Mouse (Mus musculus) liver, embryonic 16.5 days (tissue): ENCODE data around the gene Bcam. TPM values are rescaled to one million over a fixed set of nuclear protein-coding genes. Genes with fewer than 3 reads are reported as not detected.

ENCODE experiments used
- ATAC-seq: fragments of 200-750 bp; cut with Nextera tagmentation; 2 replicates; pipeline ENCODE4 v1.8.0; 2017; ENCODE audit warnings: low read depth, mild to moderate bottlenecking, moderate number of reproducible peaks, moderate library complexity
- H3K27ac ChIP-seq: fragments of 300-500 bp; sonication (generic); 2 replicates; pipeline ENCODE4 v1.5.1; 2014; ENCODE audit warnings: mild to moderate bottlenecking, low read length
- H3K27me3 ChIP-seq: fragments of 300-500 bp; sonication (generic); 2 replicates; pipeline ENCODE4 v1.6.1; 2014; ENCODE audit warnings: low read depth, low read length, mixed read lengths; ENCODE audit not compliant: control insufficient read depth, insufficient read depth
- H3K36me3 ChIP-seq: fragments of 300-500 bp; sonication (generic); 2 replicates; pipeline ENCODE4 v1.6.1; 2014; ENCODE audit warnings: mild to moderate bottlenecking; ENCODE audit not compliant: control insufficient read depth, insufficient read depth
- H3K4me1 ChIP-seq: fragments of 300-500 bp; sonication (generic); 2 replicates; pipeline ENCODE4 v1.6.1; 2014; ENCODE audit warnings: low read depth, low read length, mixed read lengths; ENCODE audit not compliant: control insufficient read depth
- H3K4me2 ChIP-seq: fragments of 300-500 bp; sonication (generic); 2 replicates; pipeline ENCODE4 v1.6.1; 2014; ENCODE audit warnings: low read depth, low read length, mixed read lengths
- H3K4me3 ChIP-seq: fragments of 300-500 bp; sonication (generic); 2 replicates; pipeline ENCODE4 v1.5.1; 2014; ENCODE audit warnings: low read depth, mild to moderate bottlenecking, low read length
- H3K9ac ChIP-seq: fragments of 300-500 bp; sonication (generic); 2 replicates; pipeline ENCODE4 v1.6.1; 2014; ENCODE audit warnings: low read depth, low read length
- H3K9me3 ChIP-seq: fragments of 300-500 bp; sonication (generic); replicated peaks from 2 replicates; pipeline ENCODE4 v1.6.1; 2016; ENCODE audit warnings: low read length; ENCODE audit not compliant: control insufficient read depth
- WGBS: fragments of 180-500 bp; shearing (Covaris S2); extraction: QIAGEN DNeasy Blood & Tissue Kit; methylation state at CpG from one replicate; pipeline ENCODE4 v1.1.7; 2014; ENCODE audit not compliant: insufficient replicate concordance; 5-methylcytosine and 5-hydroxymethylcytosine counted together
- polyA plus RNA-seq: library from polyadenylated mRNA; unstranded; fragments of >200 nt; fragmentation: Nextera tagmentation; extraction: Ambion mirVana; gene quantifications from 2 replicates; pipeline ENCODE4 v1.2.1, GENCODE M21; 2015

The Bcam gene
- polyA plus RNA-seq, 1 experiment from 2014 or later, result 9.7 TPM

DNA sequence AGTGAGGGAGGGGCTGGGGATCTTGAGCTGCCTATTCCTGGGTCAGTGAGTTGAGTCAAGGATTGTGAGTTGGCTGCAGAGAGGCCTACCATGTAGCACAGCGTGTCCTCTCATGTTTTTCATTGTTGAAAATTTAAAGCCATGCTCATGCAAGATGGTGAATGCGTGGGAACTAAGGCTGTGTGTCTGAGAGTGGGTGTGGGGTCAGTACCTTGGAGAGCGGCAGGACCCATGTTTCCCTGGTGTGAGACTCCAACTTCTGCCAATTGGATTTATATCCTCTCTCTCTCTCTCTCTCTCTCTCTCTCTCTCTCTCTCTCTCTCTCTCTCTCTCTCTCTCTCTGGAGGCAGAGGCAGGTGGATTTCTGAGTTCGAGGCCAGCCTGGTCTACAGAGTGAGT lies 44.3 kb downstream of the Bcam start:
- H3K9me3 ChIP-seq, result no peaks in the 10 kb centered on the region
- no peak overlapping the region for H3K4me3 ChIP-seq
- no peaks in the 10 kb centered on the region for H3K27me3 ChIP-seq
- no peak for ATAC-seq
- no peak overlapping the region for H3K27ac ChIP-seq
- no peaks in the 10 kb centered on the region for H3K36me3 ChIP-seq
- no peak overlapping the region for H3K9ac ChIP-seq
- 73% methylated on average over 4 of the region's 4 CpGs for WGBS
- peaks cover 7% of the 10 kb centered on the region for H3K4me1 ChIP-seq
- H3K4me2 ChIP-seq, result no peak overlapping the region

DNA sequence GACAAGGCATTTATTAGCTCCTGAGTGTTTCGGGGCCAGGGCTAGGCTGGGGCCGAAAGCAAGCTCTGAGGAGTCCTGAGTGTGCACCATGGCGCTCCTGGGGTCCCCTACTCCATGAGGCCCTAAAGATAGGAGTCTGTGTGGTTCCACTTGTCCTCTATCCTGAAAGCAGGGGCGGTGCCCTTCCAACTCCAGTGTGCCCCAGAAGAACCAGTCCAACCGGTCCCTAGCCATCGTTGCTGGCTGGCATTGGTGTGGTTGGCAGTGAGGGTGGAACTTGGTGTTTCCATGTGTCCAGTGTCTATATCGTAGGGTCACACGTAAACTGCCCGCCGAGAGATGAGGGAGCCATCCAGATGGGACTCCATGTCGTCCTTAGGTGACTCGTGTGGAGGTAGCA lies 46.6 kb downstream of the Bcam start:
- WGBS, result 76% methylated on average over 12 of the region's 12 CpGs
- ATAC-seq, result no peak

DNA sequence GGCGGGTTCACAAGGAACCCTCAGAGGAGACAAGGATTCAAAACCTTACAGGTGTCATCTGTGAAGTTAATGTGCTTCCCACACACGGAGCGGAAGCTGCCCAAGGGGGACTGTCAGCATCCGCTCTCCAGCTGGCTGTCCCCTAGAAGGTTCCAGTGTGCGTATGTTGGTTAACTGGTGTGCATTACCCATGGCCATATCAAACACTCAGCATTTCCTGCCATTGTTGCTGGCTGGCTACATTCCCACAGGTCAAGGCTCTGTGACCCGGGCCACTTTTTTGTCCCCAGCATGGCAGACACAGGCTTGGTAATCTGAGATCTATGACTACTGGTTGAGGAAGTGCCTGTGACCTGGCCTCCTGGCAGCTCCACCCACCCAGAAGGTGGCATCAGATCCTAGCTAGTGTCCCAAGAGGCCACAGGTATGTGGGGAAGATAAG lies 48.0 kb downstream of the Bcam start:
- H3K36me3 ChIP-seq, result no peaks in the 10 kb centered on the region
- H3K4me1 ChIP-seq, result peaks cover 7% of the 10 kb centered on the region
- no peak overlapping the region for H3K4me2 ChIP-seq
- peak; percentile 55 for ATAC-seq
- no peak overlapping the region for H3K4me3 ChIP-seq
- WGBS, result 42% methylated on average over 6 of the region's 6 CpGs
- no peak overlapping the region for H3K9ac ChIP-seq
- H3K27me3 ChIP-seq, result no peaks in the 10 kb centered on the region
- H3K27ac ChIP-seq, result no peak overlapping the region
- no peaks in the 10 kb centered on the region for H3K9me3 ChIP-seq

More for the DNA sequence above, 46.6 kb downstream of the Bcam start:
- Histone ChIP-seq H3K9ac (no peak overlapping the region), H3K4me1 (peaks cover 7% of the 10 kb centered on the region), H3K27ac (no peak overlapping the region), H3K36me3 (no peaks in the 10 kb centered on the region), H3K9me3 (no peaks in the 10 kb centered on the region), H3K4me2 (no peak overlapping the region), H3K4me3 (no peak overlapping the region), H3K27me3 (no peaks in the 10 kb centered on the region)

DNA sequence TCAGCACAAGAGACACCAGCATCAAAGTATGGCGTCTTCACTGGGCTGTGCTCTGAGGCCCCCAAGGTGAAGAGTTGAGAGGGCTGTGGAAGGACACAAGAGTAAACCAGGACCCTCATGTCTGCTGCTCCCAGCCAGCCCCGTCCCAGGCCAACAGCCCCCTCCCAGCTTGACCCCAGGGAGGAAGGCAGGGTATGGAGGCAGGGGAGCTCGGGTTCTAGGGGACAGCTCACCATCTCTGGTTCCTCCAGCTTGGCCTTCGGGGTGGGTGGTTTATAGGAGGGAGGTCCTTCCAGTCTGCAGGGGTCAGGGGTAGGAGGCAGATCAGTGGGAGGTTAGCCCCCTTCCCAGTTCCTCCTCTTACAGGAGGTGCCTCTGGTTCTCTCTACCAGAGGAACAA lies 51.6 kb downstream of the Bcam start:
- Histone ChIP-seq H3K9me3 (no peaks in the 10 kb centered on the region), H3K27me3 (no peaks in the 10 kb centered on the region), H3K27ac (no peak overlapping the region), H3K4me3 (no peak overlapping the region), H3K4me2 (no peak overlapping the region), H3K4me1 (peaks cover 21% of the 10 kb centered on the region), H3K9ac (no peak overlapping the region), H3K36me3 (no peaks in the 10 kb centered on the region)
- ATAC-seq, result no peak
- WGBS, result 66% methylated on average over 4 of the region's 4 CpGs

DNA sequence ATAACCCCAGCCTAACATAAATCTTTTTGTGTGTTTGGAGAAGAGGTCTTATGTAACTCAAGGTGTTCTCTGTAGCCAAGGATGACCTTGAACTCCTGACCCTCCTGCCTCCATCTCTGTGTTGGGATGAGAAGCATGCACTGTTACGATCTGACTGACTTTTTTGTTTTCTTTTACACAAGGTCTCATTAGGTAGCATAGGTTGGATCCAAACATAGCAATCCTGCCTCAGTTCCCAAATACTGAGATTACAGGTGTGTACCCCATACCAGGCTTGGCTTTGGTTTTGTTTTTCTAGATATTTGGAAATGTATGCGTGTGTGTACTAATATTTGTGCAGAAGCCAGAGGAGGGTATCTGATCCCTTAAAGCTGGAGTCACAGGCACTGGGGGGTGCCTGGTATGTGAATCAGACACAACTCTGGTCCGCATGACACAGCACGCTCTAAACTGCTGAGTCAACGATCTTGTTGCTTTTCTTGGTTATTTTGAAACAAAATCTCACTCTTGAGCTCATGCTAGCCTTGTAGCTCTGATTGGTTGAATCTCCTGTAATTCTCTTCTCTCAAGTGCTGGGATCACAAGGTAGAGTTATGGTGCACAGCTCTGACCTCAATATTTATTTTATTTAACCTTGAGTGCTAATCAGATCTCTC lies 52.4 kb downstream of the Bcam start:
- Histone ChIP-seq H3K9me3 (no peaks in the 10 kb centered on the region), H3K27ac (no peak overlapping the region), H3K4me2 (no peak overlapping the region), H3K4me3 (no peak overlapping the region), H3K9ac (no peak overlapping the region), H3K4me1 (peaks cover 29% of the 10 kb centered on the region), H3K27me3 (no peaks in the 10 kb centered on the region), H3K36me3 (no peaks in the 10 kb centered on the region)
- ATAC-seq, result no peak
- 69% methylated on average over 5 of the region's 5 CpGs for WGBS

DNA sequence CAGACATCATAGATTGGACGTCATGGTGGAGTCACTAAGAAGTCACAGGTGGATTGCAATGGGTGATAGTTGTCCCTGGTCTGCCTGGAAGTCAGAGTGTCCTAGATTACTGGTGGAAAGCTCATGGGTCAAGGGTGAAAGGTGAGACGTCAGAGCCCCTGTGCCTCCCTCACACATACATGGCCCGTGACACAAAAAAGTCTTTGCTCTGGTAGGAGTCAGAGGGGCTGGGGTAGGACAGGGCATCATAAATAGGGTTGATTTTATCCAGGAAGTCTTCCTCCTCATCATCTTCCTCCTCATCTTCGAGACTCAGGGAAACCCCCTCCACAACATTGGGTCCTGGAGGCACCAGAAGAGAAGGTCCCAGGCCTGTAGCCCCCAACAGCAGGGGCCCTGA lies 53.5 kb downstream of the Bcam start:
- Histone ChIP-seq H3K27ac (no peak overlapping the region), H3K9ac (no peak overlapping the region), H3K4me2 (no peak overlapping the region)

DNA sequence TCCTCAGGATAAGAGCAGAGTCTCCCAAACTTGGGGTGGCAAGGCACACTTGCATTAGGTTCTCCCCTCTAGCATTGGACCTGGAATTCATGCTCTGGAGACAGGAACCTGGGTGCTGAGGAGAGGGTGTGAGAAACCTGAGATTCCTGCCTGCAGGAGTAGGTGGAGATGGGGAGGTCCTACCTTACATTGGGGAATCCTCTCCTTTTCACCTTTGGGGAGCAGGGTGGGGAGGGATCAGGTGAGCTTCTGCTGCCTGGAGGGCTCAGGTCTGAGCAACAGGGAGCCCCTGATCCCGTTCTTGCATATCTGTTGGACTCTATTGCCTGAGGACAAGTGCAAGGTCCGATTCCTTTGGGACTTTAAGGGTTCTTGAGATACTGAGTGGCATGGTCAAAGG lies 54.0 kb downstream of the Bcam start:
- no peak overlapping the region for H3K27ac ChIP-seq
- 71% methylated on average over 2 of the region's 2 CpGs for WGBS

More for the DNA sequence above, 53.5 kb downstream of the Bcam start:
- no peaks in the 10 kb centered on the region for H3K9me3 ChIP-seq
- H3K4me1 ChIP-seq, result peaks cover 24% of the 10 kb centered on the region
- ATAC-seq, result no peak
- H3K4me3 ChIP-seq, result no peak overlapping the region
- WGBS, result 59% methylated on average over 4 of the region's 4 CpGs
- H3K27me3 ChIP-seq, result no peaks in the 10 kb centered on the region
- H3K36me3 ChIP-seq, result peaks cover 6% of the 10 kb centered on the region; the same call in 1 of the 2 replicates

DNA sequence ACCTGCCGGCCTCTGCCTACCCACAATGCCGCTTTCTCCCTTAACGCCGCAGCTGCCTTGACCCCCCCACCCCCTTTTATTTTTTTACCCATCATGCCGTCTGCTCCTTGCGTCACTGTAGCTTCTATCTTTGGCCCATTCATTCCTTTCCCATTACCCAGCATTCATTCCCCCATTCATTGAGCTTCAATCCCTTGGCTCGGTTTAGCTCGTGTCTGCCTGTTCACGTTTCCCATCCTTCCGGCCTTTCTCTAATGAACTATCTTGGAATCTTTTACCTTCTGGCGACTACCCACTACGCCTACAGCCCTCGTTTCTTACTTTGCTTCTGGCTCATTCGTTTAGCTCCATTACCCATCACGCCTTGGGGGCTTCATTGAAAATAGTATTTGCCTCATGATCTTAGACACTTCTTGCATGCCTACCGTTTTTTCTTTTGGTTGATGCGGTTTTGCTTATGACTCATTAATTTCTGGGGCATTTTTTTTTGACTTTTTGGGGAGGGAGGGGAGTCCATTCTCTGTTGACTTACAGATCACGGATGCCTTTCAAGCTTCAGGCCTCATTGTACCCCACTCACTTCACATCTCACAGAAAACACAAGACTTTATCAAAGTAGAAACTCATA lies 54.6 kb downstream of the Bcam start:
- Histone ChIP-seq H3K27me3 (no peaks in the 10 kb centered on the region), H3K4me2 (peak overlapping the region; percentile 86), H3K4me1 (peaks cover 24% of the 10 kb centered on the region), H3K9ac (peak overlapping the region; percentile 49), H3K9me3 (no peaks in the 10 kb centered on the region), H3K27ac (peak overlapping the region; percentile 73), H3K36me3 (peaks cover 18% of the 10 kb centered on the region), H3K4me3 (peak overlapping the region; percentile 68)
- WGBS, result 6% methylated on average over 18 of the region's 18 CpGs
- ATAC-seq, result no peak

More for the DNA sequence above, 54.0 kb downstream of the Bcam start:
- no peak for ATAC-seq
- Histone ChIP-seq H3K4me2 (peak overlapping the region; percentile 86), H3K36me3 (peaks cover 12% of the 10 kb centered on the region), H3K4me3 (no peak overlapping the region; the same call in 1 of the 2 replicates), H3K9me3 (no peaks in the 10 kb centered on the region), H3K27me3 (no peaks in the 10 kb centered on the region), H3K4me1 (peaks cover 24% of the 10 kb centered on the region), H3K9ac (no peak overlapping the region)
